Mouse (Mus musculus) hindbrain, postnatal 0 days (tissue): ENCODE measurements around the gene Acox3. TPM values are rescaled to one million over a fixed set of nuclear protein-coding genes. Genes with fewer than 3 reads are reported as not detected.
A peak's percentile ranks its signal among the peaks of the same experiment; 100 is the strongest.

Experiments
- ATAC-seq: fragments of 200-750 bp; cut with Nextera tagmentation; 2 replicates; pipeline ENCODE4 v1.8.0; 2017; ENCODE audit warnings: mild to moderate bottlenecking, moderate TSS enrichment, moderate library complexity
- DNase-seq: peaks from one replicate; pipeline ENCODE4 v3.0.0-alpha.2; 2015; ENCODE audit warnings: low spot score
- H3K27ac ChIP-seq: fragments of 300-500 bp; sonication (generic); 2 replicates; pipeline ENCODE4 v1.5.1; 2014; ENCODE audit warnings: mild to moderate bottlenecking
- H3K27me3 ChIP-seq: fragments of 300-500 bp; sonication (generic); 2 replicates; pipeline ENCODE4 v1.6.1; 2014; ENCODE audit warnings: low read length, mixed read lengths; ENCODE audit not compliant: insufficient read depth
- H3K36me3 ChIP-seq: fragments of 300-500 bp; sonication (generic); 2 replicates; pipeline ENCODE4 v1.6.1; 2014; ENCODE audit warnings: low read length, mixed read lengths; ENCODE audit not compliant: insufficient read depth
- H3K4me1 ChIP-seq: fragments of 300-500 bp; sonication (generic); 2 replicates; pipeline ENCODE4 v1.6.1; 2014; ENCODE audit warnings: antibody characterized with exemption, low read length, mixed read lengths; ENCODE audit not compliant: insufficient read depth
- H3K4me2 ChIP-seq: fragments of 300-500 bp; sonication (generic); 2 replicates; pipeline ENCODE4 v1.6.1; 2014; ENCODE audit warnings: low read depth, mild to moderate bottlenecking, low read length, moderate library complexity, mixed read lengths
- H3K4me3 ChIP-seq: fragments of 300-500 bp; sonication (generic); 2 replicates; pipeline ENCODE4 v1.5.1; 2014; ENCODE audit warnings: low read length
- H3K9ac ChIP-seq: fragments of 300-500 bp; sonication (generic); replicated peaks from 2 replicates; pipeline ENCODE4 v1.6.1; 2014; ENCODE audit warnings: mild to moderate bottlenecking, low read length, moderate library complexity, mixed read lengths
- H3K9me3 ChIP-seq: fragments of 300-500 bp; sonication (generic); 2 replicates; pipeline ENCODE4 v1.6.1; 2016; ENCODE audit warnings: low read length, mixed read lengths
- CTCF ChIP-seq: IDR thresholded peaks from 2 replicates; pipeline ENCODE4 v1.5.1; 2016; ENCODE audit warnings: antibody characterized with exemption, control low read depth, low read depth
- WGBS: fragments of 180-500 bp; shearing (Covaris S2); extraction: QIAGEN DNeasy Blood & Tissue Kit; methylation state at CpG from one replicate; pipeline ENCODE4 v1.1.7; 2014; 5-methylcytosine and 5-hydroxymethylcytosine counted together
- polyA plus RNA-seq: library from polyadenylated mRNA; unstranded; fragments of >200 nt; fragmentation: Nextera tagmentation; extraction: Ambion mirVana; gene quantifications from 2 replicates; pipeline ENCODE4 v1.2.1, GENCODE M21; 2015
- total RNA-seq: library from RNA; depleted of rRNA; stranded (reverse); fragments of >200 nt; gene quantifications from 2 replicates; pipeline ENCODE4 v1.2.3, GENCODE M21; 2014

Gene Acox3
- total and polyA plus RNA-seq, 2 experiments from 2014 or later, result 12.7 to 24.2 TPM

DNA sequence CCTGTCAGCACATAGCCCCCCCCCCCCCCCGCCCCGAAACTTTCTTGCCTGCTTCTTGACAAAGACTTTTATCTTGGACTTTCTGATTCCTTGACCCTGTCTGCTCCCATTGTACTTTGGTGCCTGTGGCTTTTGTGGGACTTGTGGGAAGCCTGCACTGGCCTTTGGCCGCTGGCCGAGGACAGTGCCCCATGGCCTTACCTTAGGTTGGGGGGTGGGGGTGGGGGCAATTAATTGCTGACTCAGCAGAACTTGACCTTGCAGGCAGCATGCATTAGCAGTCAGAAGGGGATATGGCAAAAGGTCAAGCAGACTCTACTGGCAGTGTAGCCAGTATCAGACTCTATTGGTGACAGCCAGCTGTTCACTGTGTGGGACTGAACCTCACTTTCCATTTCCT is 8.7 kb downstream of the Acox3 start:
- TF ChIP-seq CTCF, result no peak
- peaks cover 38% of the 10 kb centered on the region for H3K36me3 ChIP-seq
- H3K9me3 ChIP-seq, result no peaks in the 10 kb centered on the region
- DNase-seq (no peak), ATAC-seq (no peak)
- no peak overlapping the region for H3K4me2 ChIP-seq
- WGBS, result 92% methylated on average over 4 of the region's 4 CpGs
- no peak overlapping the region for H3K27ac ChIP-seq
- H3K4me1 ChIP-seq, result no peaks in the 10 kb centered on the region
- H3K9ac ChIP-seq, result no peak overlapping the region
- H3K27me3 ChIP-seq, result no peaks in the 10 kb centered on the region
- no peak overlapping the region for H3K4me3 ChIP-seq

DNA sequence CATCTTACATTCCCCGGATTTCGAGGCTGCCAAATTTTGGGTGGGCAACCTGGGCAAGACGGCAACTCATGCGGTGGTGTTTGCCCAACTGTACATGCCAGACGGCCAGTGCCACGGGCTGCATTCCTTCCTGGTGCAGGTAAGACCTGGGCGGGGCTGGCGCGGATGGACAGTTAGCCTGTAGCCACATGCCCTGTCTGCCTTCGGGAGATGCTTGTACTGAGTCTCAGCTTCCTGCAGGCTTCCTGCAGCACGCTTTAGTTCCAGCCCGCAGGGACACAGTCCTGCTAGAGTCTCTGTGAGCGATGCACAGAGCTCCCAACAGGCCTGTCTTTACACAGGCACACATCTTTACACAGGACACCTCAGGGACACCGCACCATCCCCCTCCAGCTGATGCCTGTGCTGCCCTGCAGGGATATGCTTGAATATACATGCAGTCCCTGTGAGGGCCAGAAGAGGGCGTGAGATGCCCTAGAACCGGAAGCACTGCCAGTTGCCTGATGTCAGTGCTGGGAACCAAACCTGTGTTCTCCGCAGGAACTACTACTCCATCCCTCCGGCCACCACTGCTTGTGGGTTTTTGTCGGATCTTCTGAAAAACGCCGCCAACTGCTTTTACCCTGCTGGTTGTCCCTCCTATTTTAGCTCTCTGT is 9.4 kb downstream of the Acox3 start:
- TF ChIP-seq CTCF, result peak; percentile 39
- no peaks in the 10 kb centered on the region for H3K9me3 ChIP-seq
- H3K27ac ChIP-seq, result no peak overlapping the region
- DNase-seq (no peak), ATAC-seq (no peak)
- no peak overlapping the region for H3K4me2 ChIP-seq
- no peak overlapping the region for H3K4me3 ChIP-seq
- peaks cover 38% of the 10 kb centered on the region for H3K36me3 ChIP-seq
- no peaks in the 10 kb centered on the region for H3K4me1 ChIP-seq
- no peaks in the 10 kb centered on the region for H3K27me3 ChIP-seq
- 85% methylated on average over 21 of the region's 21 CpGs for WGBS
- H3K9ac ChIP-seq, result no peak overlapping the region

DNA sequence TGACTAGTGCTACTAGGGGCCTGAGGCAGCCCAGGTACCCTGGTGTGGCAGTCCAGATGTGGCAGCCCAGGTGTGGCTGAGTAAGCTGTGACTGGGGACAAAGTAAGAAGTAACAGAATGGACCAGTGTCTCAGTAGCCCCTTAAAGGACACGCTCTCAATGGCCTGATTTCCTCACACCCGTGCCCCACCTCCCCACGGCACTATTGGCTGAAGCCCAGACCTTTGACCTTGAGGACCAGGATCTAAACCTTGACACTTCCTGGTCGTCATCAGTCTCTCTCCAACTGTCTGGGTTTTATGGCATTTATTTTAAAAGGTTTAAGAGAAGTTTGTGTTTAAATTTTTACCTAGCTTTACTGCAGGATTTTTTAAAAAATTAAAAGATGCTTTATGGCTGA is 10.0 kb downstream of the Acox3 start:
- Histone ChIP-seq H3K27me3 (no peaks in the 10 kb centered on the region), H3K4me1 (no peaks in the 10 kb centered on the region), H3K4me2 (no peak overlapping the region), H3K36me3 (peaks cover 39% of the 10 kb centered on the region), H3K9ac (no peak overlapping the region), H3K4me3 (no peak overlapping the region), H3K9me3 (no peaks in the 10 kb centered on the region), H3K27ac (no peak overlapping the region)
- no peak for DNase-seq
- TF ChIP-seq CTCF, result no peak
- 73% methylated on average over 4 of the region's 4 CpGs for WGBS
- no peak for ATAC-seq

DNA sequence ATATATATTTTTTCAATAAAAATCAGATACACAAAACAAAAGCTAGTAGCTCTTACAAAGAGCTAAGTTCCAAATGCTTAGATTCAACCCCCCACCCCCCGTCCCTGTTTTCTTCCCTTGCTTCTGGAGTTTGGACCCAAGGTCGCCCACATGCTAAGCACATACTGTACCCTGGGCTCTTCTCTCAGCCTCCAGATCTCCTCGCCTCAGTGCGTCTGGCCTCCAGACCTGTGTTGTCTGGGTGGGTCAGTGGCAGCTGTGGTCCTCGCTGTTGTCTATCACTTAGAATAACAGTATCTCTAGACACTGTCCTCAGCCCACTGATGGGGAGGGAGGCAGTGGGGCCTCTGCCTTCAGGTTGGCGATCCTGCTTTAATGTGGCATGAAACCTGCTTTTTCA is 10.4 kb downstream of the Acox3 start:
- Histone ChIP-seq H3K4me1 (no peaks in the 10 kb centered on the region), H3K27ac (no peak overlapping the region), H3K9me3 (no peaks in the 10 kb centered on the region), H3K9ac (no peak overlapping the region), H3K36me3 (peaks cover 43% of the 10 kb centered on the region), H3K4me2 (no peak overlapping the region), H3K27me3 (no peaks in the 10 kb centered on the region), H3K4me3 (no peak overlapping the region)
- WGBS, result 83% methylated on average over 6 of the region's 6 CpGs
- TF ChIP-seq CTCF, result no peak
- DNase-seq (no peak), ATAC-seq (no peak)

DNA sequence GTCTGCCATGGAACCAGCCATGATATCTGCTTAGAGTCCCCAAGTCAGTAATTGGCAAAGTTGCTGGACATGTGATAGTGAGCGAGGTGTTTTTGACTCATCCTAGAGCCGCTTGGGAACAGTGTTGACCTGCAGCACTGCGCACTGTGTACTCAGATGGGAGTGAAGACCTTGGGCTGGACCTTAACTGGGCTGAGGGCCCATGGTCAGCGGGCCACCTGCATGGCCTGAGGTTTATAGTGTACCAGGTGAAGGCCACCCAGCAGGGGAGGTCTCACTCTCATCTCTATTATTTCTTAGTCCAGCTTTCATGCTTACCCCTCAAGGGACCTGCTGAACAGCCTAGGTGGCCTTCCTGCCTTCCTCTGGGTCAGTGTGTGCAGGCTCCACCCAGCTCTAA is 11.9 kb downstream of the Acox3 start:
- H3K9me3 ChIP-seq, result no peaks in the 10 kb centered on the region
- TF ChIP-seq CTCF, result no peak
- H3K27me3 ChIP-seq, result no peaks in the 10 kb centered on the region
- no peak overlapping the region for H3K9ac ChIP-seq
- no peak for DNase-seq
- 95% methylated on average over 4 of the region's 4 CpGs for WGBS
- no peak overlapping the region for H3K4me3 ChIP-seq
- no peaks in the 10 kb centered on the region for H3K4me1 ChIP-seq
- no peak overlapping the region for H3K27ac ChIP-seq
- H3K4me2 ChIP-seq, result no peak overlapping the region
- ATAC-seq, result 0 out of 2 replicates have a peak, but pooled peaks have one; percentile 31
- peaks cover 31% of the 10 kb centered on the region for H3K36me3 ChIP-seq

DNA sequence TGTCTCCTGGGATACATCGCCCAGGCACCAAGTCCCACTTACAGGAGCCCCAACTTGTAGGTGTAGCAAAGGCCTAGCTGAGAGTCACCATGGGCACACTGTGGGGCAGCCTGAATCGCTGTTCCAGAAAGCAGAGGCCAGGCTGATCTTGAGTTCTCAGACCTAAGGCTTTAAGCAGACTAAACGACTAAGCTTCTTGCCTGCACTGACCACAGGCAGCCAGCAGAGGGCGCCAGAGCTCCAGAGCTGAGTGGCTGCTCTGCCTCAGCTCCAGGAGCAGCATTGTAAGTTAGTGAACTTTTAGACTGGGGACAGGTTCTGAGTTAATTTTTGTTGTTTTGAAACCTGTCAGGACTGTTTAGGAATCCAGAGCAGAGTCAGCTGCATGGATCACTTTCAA is 12.9 kb downstream of the Acox3 start:
- DNase-seq, result peak; percentile 89
- Histone ChIP-seq H3K9ac (no peak overlapping the region), H3K4me2 (no peak overlapping the region), H3K27me3 (no peaks in the 10 kb centered on the region), H3K9me3 (no peaks in the 10 kb centered on the region), H3K4me3 (no peak overlapping the region), H3K4me1 (no peaks in the 10 kb centered on the region), H3K36me3 (peaks cover 27% of the 10 kb centered on the region), H3K27ac (no peak overlapping the region)
- peak; percentile 100 for TF ChIP-seq CTCF
- 17% methylated on average over 4 of the region's 4 CpGs for WGBS
- ATAC-seq, result peak; percentile 75
